Mouse (Mus musculus) myocyte (in vitro differentiated cells): ENCODE data around the gene Smyd3.

Source experiments
- CEBPB ChIP-seq: IDR thresholded peaks from 2 replicates; pipeline ENCODE4 v1.6.1; 2011; ENCODE audit warnings: mild to moderate bottlenecking, moderate library complexity; ENCODE audit not compliant: poor library complexity, insufficient read depth, severe bottlenecking
- E2F4 ChIP-seq: IDR thresholded peaks from one replicate; pipeline ENCODE4 v1.6.1; 2011; ENCODE audit warnings: mild to moderate bottlenecking, control low read depth, moderate library complexity; ENCODE audit not compliant: insufficient read depth
- MAX ChIP-seq: IDR thresholded peaks from one replicate; pipeline ENCODE4 v1.6.1; 2011; ENCODE audit warnings: low read depth, mild to moderate bottlenecking, control low read depth
- MYOD1 ChIP-seq, 3 experiments: IDR thresholded peaks; one replicate each; pipeline ENCODE4 v1.6.1; 2011; ENCODE audit warnings: control low read depth in 2 of 3, low read depth in 2 of 3, mild to moderate bottlenecking in 2 of 3, moderate library complexity in 1 of 3; ENCODE audit not compliant: insufficient read length in 2 of 3, control insufficient read depth in 1 of 3
- MYOG ChIP-seq, 3 experiments: IDR thresholded peaks; one replicate each; pipeline ENCODE4 v1.6.1; 2011; ENCODE audit warnings: control low read depth in 2 of 3, low read depth in 2 of 3, mild to moderate bottlenecking in 2 of 3; ENCODE audit not compliant: insufficient read length in 2 of 3, control insufficient read depth in 1 of 3, insufficient read depth in 1 of 3
- POLR2A ChIP-seq: IDR thresholded peaks from one replicate; pipeline ENCODE4 v1.6.1; 2011; ENCODE audit warnings: low read depth, mild to moderate bottlenecking, control low read depth, moderate library complexity; ENCODE audit not compliant: insufficient read length
- POLR2AphosphoS2 ChIP-seq: IDR thresholded peaks from one replicate; pipeline ENCODE4 v1.6.1; 2011; ENCODE audit warnings: low read depth, control low read depth; ENCODE audit not compliant: insufficient read length
- TCF12 ChIP-seq: IDR thresholded peaks from one replicate; pipeline ENCODE4 v1.6.1; 2011; ENCODE audit warnings: mild to moderate bottlenecking, control low read depth; ENCODE audit not compliant: poor library complexity, insufficient read depth, severe bottlenecking
- USF1 ChIP-seq: IDR thresholded peaks from one replicate; pipeline ENCODE4 v1.6.1; 2011; ENCODE audit warnings: low read depth, mild to moderate bottlenecking, control low read depth, moderate library complexity

DNA sequence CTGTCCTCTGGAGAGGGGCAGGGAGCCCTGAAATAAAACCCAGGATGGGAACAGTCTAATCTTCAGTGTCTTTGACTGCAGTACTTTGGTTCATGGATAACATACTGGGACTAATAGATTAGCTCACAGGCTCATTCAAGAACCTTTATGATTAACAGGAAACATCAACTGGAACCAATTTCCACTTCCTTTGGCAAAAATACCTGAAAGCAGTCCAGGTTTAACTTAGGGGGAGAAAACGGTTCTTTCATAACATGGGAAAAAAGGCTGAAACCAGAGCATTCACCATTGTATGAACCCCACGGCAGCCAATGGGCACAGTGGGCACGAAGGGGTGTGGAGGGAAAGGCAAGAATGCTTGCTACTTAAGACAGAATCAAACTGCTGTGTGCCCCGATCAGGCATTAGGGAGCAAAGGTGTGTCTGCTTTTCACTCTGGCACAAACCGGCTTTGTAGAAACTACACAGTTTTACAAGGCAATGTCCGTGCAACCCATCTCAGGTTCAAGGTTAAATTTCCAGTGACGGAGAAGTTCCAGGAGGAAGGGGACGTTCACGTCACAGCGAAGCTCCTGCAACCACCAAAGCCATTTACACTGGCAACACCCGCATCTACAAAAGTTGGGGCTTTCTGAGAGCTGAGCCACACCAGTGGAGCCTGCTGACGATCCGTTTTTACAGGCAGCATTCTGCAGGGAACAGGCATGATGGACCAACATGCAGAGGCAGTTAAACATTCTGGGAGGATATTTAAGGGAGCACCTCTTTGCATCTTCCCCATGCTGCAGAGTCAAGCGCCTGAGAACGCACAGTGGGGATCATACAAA, 458.3 kb downstream of the Smyd3 start:
- TF ChIP-seq POLR2A (no peak), MYOD1 (IDR thresholded peaks at IDR 0.05; ENCODE audit: control insufficient read depth in 1 of 3, insufficient read length in 2 of 3, low read depth in 2 of 3) (no peak), MAX (no peak), TCF12 (no peak), E2F4 (no peak), USF1 (no peak), MYOG (IDR thresholded peaks at IDR 0.05; ENCODE audit: control insufficient read depth in 1 of 3, insufficient read depth in 1 of 3, insufficient read length in 2 of 3, low read depth in 2 of 3) (no peak), CEBPB (no peak), POLR2AphosphoS2 (no peak)
